Mouse (Mus musculus): ENCODE measurements around the gene Il31.

Gene Il31

GRCm38 (mm10) chr5:123489112-123489785, at the start of gene Il31, which contains the start of gene Lrrc43:
TSS of gene Il31 (minus strand) at chr5:123489489.
TSS of gene Lrrc43 (plus strand) at chr5:123489305.
- no peak for TF ChIP-seq GATA4 (IDR thresholded peaks at IDR 0.05; ENCODE audit: insufficient replicate concordance, low read length)

GRCm38 (mm10) chr5:123533801-123534200, 44.5 kb upstream of the Il31 start:
- no peak for TF ChIP-seq GATA4 (IDR thresholded peaks at IDR 0.05; ENCODE audit: insufficient replicate concordance, low read length)

DNA sequence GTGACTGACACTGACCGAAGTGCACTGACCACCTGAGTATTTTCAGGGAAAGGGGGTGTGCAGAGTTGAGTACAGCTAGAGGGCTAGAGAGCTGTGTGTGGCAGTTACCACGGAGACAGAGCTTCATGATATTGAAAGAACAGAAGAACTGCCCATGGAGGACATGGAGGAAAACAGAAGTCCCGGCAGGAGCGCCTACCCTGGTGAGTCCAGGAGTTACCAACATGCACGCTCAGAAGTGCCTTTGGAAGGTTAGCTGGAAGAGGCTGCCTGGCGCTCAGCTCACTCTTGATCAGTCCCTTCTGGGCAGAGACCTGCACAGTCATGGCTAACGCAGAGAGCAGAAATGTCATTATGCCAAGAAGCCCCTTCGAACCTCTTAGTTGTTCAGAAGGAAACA, 40.8 kb upstream of the Il31 start:
- TF ChIP-seq GATA4 (IDR thresholded peaks at IDR 0.05; ENCODE audit: insufficient replicate concordance, low read length) = no peak

- no peak for TF ChIP-seq GATA4 (IDR thresholded peaks at IDR 0.05; ENCODE audit: insufficient replicate concordance, low read length)
Measured at GRCm38 (mm10) chr5:123528641-123529040, 39.4 kb upstream of the Il31 start.

DNA sequence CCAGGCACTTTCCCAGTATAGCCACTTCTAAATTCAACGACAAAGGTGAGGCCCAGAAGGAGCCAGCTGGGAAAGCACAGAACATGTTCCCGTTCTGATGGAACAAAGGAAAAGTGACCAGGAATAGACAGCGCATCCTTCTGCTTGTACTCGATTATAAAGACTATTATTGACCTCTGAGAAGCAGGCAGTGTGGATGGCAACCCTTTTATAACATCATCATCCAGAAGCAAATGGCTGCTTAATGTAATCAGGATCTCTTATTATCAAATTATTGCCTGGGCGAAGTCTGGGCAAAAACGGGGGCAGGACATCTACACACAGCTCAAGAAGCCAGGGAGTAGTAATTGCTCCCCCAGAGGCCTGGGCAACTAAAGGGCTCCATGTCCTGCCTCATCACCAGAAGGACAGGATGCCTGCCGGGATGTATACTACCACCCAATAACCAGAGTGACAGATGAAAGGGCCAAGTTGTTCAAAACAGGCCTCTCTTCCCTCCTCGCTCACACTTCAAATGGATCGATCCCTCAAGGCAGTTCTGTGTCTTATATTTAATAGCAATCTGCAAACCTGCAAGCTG, 36.7 kb upstream of the Il31 start:
- no peak for TF ChIP-seq GATA4 (IDR thresholded peaks at IDR 0.05; ENCODE audit: insufficient replicate concordance, low read length)

GRCm38 (mm10) chr5:123525281-123525680, 36.0 kb upstream of the Il31 start, which contains the start of gene Gm49027:
TSS of gene Gm49027 (minus strand) at chr5:123525488.
- no peak for TF ChIP-seq GATA4 (IDR thresholded peaks at IDR 0.05; ENCODE audit: insufficient replicate concordance, low read length)

DNA sequence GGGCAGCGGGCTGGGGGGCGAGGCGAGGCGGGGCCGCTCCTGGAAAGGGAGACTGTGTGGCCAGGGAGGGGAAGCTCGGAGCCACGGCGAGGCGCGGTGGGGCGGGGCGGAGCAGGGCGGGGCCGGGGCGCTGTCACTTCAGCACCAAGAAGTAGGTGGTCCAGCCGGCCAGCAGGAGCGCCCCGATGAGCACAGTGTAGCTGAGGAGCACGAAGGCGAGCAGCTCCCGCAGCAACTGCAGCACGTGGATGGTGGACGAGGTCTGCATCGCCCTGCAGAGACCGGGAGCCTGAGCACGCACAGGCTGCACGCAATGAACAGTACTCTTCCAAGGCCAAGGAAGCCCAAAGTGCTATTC, 35.1 kb upstream of the Il31 start:
- no peak for TF ChIP-seq GATA4 (IDR thresholded peaks at IDR 0.05; ENCODE audit: insufficient replicate concordance, low read length)

- peak; percentile 5; the same call in 1 of the 2 replicates for TF ChIP-seq GATA4 (IDR thresholded peaks at IDR 0.05; ENCODE audit: insufficient replicate concordance, low read length)
Measured at GRCm38 (mm10) chr5:123523692-123524392, 34.6 kb upstream of the Il31 start, which contains the start of gene Diablo. TSS of gene Diablo (minus strand) at chr5:123524176.

DNA sequence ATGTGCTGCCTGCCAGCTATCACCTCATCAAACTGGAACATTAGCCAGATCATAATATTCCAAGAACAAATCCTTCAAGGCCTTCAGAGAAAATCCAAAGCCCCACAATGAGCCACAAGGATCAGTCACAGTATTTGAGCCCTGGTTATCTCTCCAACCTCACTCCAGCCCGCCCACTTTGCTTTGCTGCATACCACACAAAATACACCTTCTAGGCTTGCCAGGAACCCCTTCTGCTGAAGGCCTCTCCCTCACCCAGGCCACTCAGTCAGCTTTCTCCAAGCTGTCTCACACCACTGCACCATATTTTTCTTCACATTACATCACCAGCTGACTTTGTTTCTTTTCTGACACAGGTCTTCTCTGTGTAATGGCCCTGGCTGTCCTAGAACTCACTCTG, 32.9 kb upstream of the Il31 start:
- TF ChIP-seq GATA4 (IDR thresholded peaks at IDR 0.05; ENCODE audit: insufficient replicate concordance, low read length) = no peak

DNA sequence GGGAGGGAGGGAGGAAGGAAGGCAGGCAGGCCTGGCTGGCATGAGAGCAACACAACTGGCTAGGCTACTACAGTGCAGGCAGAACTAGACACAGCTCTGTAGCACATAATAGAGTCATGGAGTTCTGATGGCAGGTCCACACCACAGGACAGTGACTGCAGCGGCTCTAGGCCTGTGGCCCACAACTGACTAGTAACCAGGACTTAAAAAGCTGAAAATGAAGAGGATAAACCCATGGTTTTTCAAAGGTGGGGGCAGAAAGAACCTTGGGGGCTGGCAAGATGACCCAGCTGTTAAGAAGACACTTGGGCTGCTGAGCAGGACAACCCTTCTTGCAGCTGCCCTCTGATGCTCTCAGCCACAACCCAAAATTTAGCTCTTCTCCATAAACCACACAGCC, 32.3 kb upstream of the Il31 start:
- no peak for TF ChIP-seq GATA4 (IDR thresholded peaks at IDR 0.05; ENCODE audit: insufficient replicate concordance, low read length)

- no peak for TF ChIP-seq GATA4 (IDR thresholded peaks at IDR 0.05; ENCODE audit: insufficient replicate concordance, low read length)
Measured at GRCm38 (mm10) chr5:123520666-123521065, 31.4 kb upstream of the Il31 start.

- TF ChIP-seq GATA4 (IDR thresholded peaks at IDR 0.05; ENCODE audit: insufficient replicate concordance, low read length) = no peak
Measured at GRCm38 (mm10) chr5:123514871-123515270, 25.6 kb upstream of the Il31 start.

GRCm38 (mm10) chr5:123512102-123512501, 22.8 kb upstream of the Il31 start:
- no peak for TF ChIP-seq GATA4 (IDR thresholded peaks at IDR 0.05; ENCODE audit: insufficient replicate concordance, low read length)

DNA sequence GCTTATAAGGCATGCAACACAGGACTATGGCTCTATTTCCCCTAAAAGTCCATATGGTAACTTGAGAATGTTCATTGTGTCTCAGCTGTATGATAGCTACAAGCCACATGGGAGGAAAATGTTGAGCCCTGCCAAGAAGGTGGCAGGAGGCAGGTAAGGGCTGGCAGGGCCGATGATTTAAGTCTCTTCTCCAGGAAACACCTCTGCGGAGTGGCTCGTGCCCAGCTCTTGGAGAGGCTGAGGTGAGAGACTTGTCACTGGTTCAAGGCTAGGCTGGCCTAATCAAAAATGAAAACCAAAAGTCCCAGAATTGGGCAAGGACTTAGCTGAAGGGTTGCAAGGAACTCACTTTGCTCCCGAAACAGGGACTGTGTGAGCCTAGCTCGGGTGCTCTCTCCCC, 20.9 kb upstream of the Il31 start, which contains the start of gene B3gnt4:
Gene B3gnt4, plus strand, starts transcription at position 301 of the 400 bp plus-strand sequence.
- TF ChIP-seq GATA4 (IDR thresholded peaks at IDR 0.05; ENCODE audit: insufficient replicate concordance, low read length) = no peak

DNA sequence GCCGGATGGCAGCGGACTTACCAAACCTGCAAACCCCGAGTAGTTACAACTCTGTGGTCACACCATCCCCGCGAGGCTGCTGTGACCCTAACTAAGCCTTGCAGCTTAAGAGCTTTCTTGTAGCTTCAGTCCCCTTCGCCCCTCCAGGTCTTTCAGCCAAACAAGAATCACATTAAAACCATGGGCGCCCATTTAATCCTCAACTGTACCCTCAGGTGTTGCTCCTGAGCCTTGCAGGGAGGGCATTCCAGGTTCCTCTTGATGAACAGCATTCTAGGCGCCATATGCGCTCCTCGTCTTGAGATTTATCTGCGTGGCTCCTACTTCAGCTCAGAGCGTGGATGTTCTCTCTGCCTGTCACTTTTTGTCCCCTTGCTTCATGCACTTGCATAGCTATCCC, 19.6 kb upstream of the Il31 start:
- no peak for TF ChIP-seq GATA4 (IDR thresholded peaks at IDR 0.05; ENCODE audit: insufficient replicate concordance, low read length)

Data from liver, adult (tissue).